In genomic region chr8:125257660-125258059, GRCm38 (mm10) we compare ENCODE assay signal across 28 mouse cellular contexts.
A peak's percentile ranks its signal among the peaks of the same experiment; 100 is the strongest.
DNase-seq lines count a peak whose midpoint lies in the region; ATAC-seq and TF ChIP-seq lines count a peak whose summit lies in the region.
"Had no signal": no experiment of that assay in that cellular context is flagged by ENCODE, and none has a peak within 500 bp of the region (broad histone marks: within the 10 kb centered on the region; RNA-seq: fewer than 3 reads in every experiment).

No protein-coding gene starts in this region.

- no peak overlapping the region for H3K27ac ChIP-seq in heart, embryonic 11.5 days (ENCODE audit: low read depth, low read length)
- H3K27ac ChIP-seq in testis, adult 2 months (ENCODE audit: control insufficient read depth, insufficient read depth, low read depth, low read length), result peak overlapping the region; percentile 50
- H3K27ac ChIP-seq in hindbrain, embryonic 10.5 days, result no peak overlapping the region
- H3K27ac ChIP-seq: embryonic facial prominence, embryonic 15.5 days; left cerebral cortex, adult 2 months; liver, embryonic 12.5 days; midbrain, embryonic 12.5 days; stomach, embryonic 15.5 days had no signal

- no peak overlapping the region for H3K9ac ChIP-seq in heart, embryonic 11.5 days (ENCODE audit: low read depth, low read length)
- H3K9ac ChIP-seq: embryonic facial prominence, embryonic 15.5 days; hindbrain, embryonic 13.5 days; liver, embryonic 12.5 days; liver, postnatal 0 days; midbrain, embryonic 12.5 days; stomach, embryonic 15.5 days had no signal

- peaks cover 9% of the 10 kb centered on the region for H3K4me1 ChIP-seq in heart, embryonic 11.5 days (ENCODE audit: control insufficient read depth, insufficient read depth, low read length)
- H3K4me1 ChIP-seq in testis, adult 2 months (ENCODE audit: control insufficient read depth, insufficient read depth, low read length), result peaks cover 7% of the 10 kb centered on the region
- peaks cover 46% of the 10 kb centered on the region for H3K4me1 ChIP-seq in hindbrain, embryonic 10.5 days (replicated peaks)
- H3K4me1 ChIP-seq: stomach, embryonic 15.5 days had no signal

- WGBS in heart, embryonic 11.5 days (ENCODE audit: insufficient replicate concordance), result 51% methylated on average over 2 of the region's 2 CpGs
- 63% methylated on average over 2 of the region's 2 CpGs for WGBS in hindbrain, embryonic 10.5 days

- H3K4me2 ChIP-seq in heart, embryonic 11.5 days, result no peak overlapping the region
- H3K4me2 ChIP-seq: embryonic facial prominence, embryonic 15.5 days; hindbrain, embryonic 13.5 days; liver, embryonic 12.5 days; midbrain, embryonic 12.5 days; stomach, embryonic 15.5 days had no signal

- no peaks in the 10 kb centered on the region for H3K27me3 ChIP-seq in heart, embryonic 11.5 days (ENCODE audit: control insufficient read depth, insufficient read depth, low read length)
- H3K27me3 ChIP-seq in testis, adult 2 months (ENCODE audit: control insufficient read depth, insufficient read depth, low read length), result no peaks in the 10 kb centered on the region
- no peaks in the 10 kb centered on the region for H3K27me3 ChIP-seq in hindbrain, embryonic 10.5 days (ENCODE audit: insufficient read depth, poor library complexity, severe bottlenecking)
- H3K27me3 ChIP-seq: embryonic facial prominence, embryonic 15.5 days; stomach, embryonic 15.5 days had no signal

- no peaks in the 10 kb centered on the region for H3K36me3 ChIP-seq in heart, embryonic 11.5 days (ENCODE audit: control insufficient read depth, insufficient read depth, low read length)
- no peaks in the 10 kb centered on the region for H3K36me3 ChIP-seq in testis, adult 2 months (ENCODE audit: control insufficient read depth, insufficient read depth, low read length)
- H3K36me3 ChIP-seq in hindbrain, embryonic 10.5 days, result no peaks in the 10 kb centered on the region
- H3K36me3 ChIP-seq: embryonic facial prominence, embryonic 15.5 days; hindbrain, embryonic 13.5 days; liver, embryonic 12.5 days; midbrain, embryonic 12.5 days; stomach, embryonic 15.5 days had no signal

- peak; percentile 67 to 68 for DNase-seq in cerebellum, postnatal 10 days
- no peak for DNase-seq in cerebellum, postnatal 36 days
- peak; percentile 95 for DNase-seq in heart, adult 11 months
- DNase-seq in testis, postnatal 10 days (ENCODE audit: low spot score), result no peak
- peak; percentile 50 for DNase-seq in heart, postnatal 4 days
- DNase-seq in hindbrain, embryonic 10.5 days (ENCODE audit: low spot score), result no peak
- DNase-seq: adrenal gland, adult 8-10 months; cerebellum, adult 2 months; gastrocnemius, postnatal 36 days; kidney, adult 9 months; kidney, postnatal 10 days; liver, postnatal 0 days; lung, postnatal 36 days; right cerebral cortex, postnatal 14 days; thymus, adult 18-20 months; thymus, postnatal 25 days had no signal

- no peak overlapping the region for H3K4me3 ChIP-seq in heart, embryonic 11.5 days (ENCODE audit: low read depth, low read length)
- no peak overlapping the region for H3K4me3 ChIP-seq in testis, adult 2 months (ENCODE audit: control insufficient read depth, low read depth, low read length)
- no peak overlapping the region for H3K4me3 ChIP-seq in hindbrain, embryonic 10.5 days
- H3K4me3 ChIP-seq: embryonic facial prominence, embryonic 15.5 days; hindbrain, embryonic 13.5 days; left cerebral cortex, adult 2 months; liver, embryonic 12.5 days; megakaryocyte, embryonic 14.5 days; midbrain, embryonic 12.5 days; stomach, embryonic 15.5 days had no signal

- H3K9me3 ChIP-seq in heart, embryonic 11.5 days (replicated peaks; ENCODE audit: control insufficient read depth, low read length), result no peaks in the 10 kb centered on the region
- H3K9me3 ChIP-seq in hindbrain, embryonic 10.5 days, result no peaks in the 10 kb centered on the region
- H3K9me3 ChIP-seq: embryonic facial prominence, embryonic 15.5 days; hindbrain, embryonic 13.5 days; liver, embryonic 12.5 days; megakaryocyte, embryonic 14.5 days; midbrain, embryonic 12.5 days; stomach, embryonic 15.5 days had no signal

- TF ChIP-seq POLR2A in testis, adult 2 months (IDR thresholded peaks at IDR 0.05; ENCODE audit: control insufficient read depth, low read depth, low read length), result no peak

- TF ChIP-seq CTCF in testis, adult 2 months (IDR thresholded peaks at IDR 0.05; ENCODE audit: control insufficient read depth, insufficient read depth, insufficient replicate concordance, low read depth, low read length), result no peak

- no peak for ATAC-seq in heart, embryonic 11.5 days (replicated peaks; ENCODE audit: insufficient number of reproducible peaks, low FRiP score, low TSS enrichment)
- ATAC-seq: activated CD4-positive, CD25-positive, alpha-beta regulatory T cell, adult 4 months; forebrain, embryonic 14.5 days; intestine, embryonic 16.5 days; liver, embryonic 12.5 days; liver, postnatal 0 days had no signal

Comparison
In these comparisons a context has a peak if more than half of its experiments do, and no peak if none do; other contexts are left out.
1. DNase-seq: peak in cerebellum, postnatal 10 days (2 of 2), heart, adult 11 months (single experiment) and heart, postnatal 4 days (single experiment); none in cerebellum, postnatal 36 days (0 of 2), testis, postnatal 10 days (single experiment) and hindbrain, embryonic 10.5 days (single experiment).